Comparison of ENCODE assay signal across 8 mouse cellular contexts in the genomic region with DNA sequence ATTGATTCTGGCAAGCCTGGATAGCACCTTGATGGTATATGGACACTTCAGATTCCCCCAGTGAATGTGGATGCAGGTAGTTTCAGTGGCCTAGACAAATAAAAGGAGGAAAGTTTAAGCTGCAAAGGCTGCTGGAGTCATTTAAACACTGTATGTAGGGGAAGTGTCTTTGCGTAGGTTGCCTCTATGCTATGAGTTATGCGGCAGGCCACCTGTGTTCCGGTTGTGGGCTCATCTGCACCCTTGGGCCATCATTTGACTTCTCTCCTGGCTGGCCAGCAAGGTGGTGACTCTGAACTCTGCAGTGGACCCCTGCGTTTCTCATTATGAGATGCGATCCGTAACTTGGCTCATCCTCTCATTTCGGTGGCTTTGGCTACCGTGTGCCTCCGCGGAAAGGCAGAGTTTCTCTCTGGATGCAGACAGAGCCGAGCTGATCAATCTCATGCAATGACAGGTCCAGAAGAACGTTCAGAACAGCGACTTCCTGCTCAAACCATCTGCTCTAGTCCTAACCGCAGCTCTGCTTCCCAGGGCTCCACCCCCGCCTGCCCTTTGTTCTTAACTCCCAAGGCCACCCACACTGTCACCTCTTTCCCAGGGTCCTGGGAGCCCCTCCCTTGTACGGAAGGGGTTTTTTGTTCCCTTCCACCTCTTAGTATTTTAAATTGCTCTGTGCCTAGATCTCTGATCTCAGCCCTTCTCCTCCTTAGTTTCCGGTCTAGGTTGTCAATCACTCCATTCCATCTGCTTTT. TPM values are rescaled to one million over a fixed set of nuclear protein-coding genes. Genes with fewer than 3 reads are reported as not detected.
DNase-seq lines count a peak whose midpoint lies in the region; ATAC-seq and TF ChIP-seq lines count a peak whose summit lies in the region.

No protein-coding gene starts in this region.

- H3K9me3 ChIP-seq in ES-E14 (ENCODE audit: control insufficient read depth, insufficient read depth, low read depth, low read length): no peaks in the 10 kb centered on the region
- no peaks in the 10 kb centered on the region for H3K9me3 ChIP-seq in heart, embryonic 15.5 days (replicated peaks)
- no peaks in the 10 kb centered on the region for H3K9me3 ChIP-seq in stomach, embryonic 14.5 days (ENCODE audit: control insufficient read depth, low read depth, low read length)

- peak; percentile 77 for ATAC-seq in common myeloid progenitor, adult 5-6 weeks (replicated peaks; ENCODE audit: low read depth, poor library complexity, severe bottlenecking)
- peak; percentile 45; the same call in 1 of the 2 replicates for ATAC-seq in heart, embryonic 15.5 days (replicated peaks; ENCODE audit: insufficient number of reproducible peaks, insufficient read depth, low FRiP score, low read depth)
- ATAC-seq in stomach, embryonic 14.5 days (ENCODE audit: insufficient number of reproducible peaks, insufficient read depth, low FRiP score, low read depth): no peak

- peak overlapping the region; percentile 0 to 45; a peak in 2 of 4 replicates for H3K4me3 ChIP-seq in ES-E14 (ENCODE audit: insufficient read depth in 1 of 2, low read depth in 1 of 2, low read length in 2 of 2, poor library complexity in 1 of 2, severe bottlenecking in 1 of 2)
- H3K4me3 ChIP-seq in heart, embryonic 15.5 days: peak overlapping the region; percentile 22
- 0 out of 2 replicates have a peak overlapping the region, but pooled peaks have one; percentile 3 for H3K4me3 ChIP-seq in stomach, embryonic 14.5 days (ENCODE audit: low read depth, low read length)

- DNase-seq in 3134 (ENCODE audit: extremely low read depth, insufficient read length, low spot score): peak; percentile 52
- peak; percentile 62 for DNase-seq in ES-E14 (ENCODE audit: low read depth, low spot score)
- peak; percentile 43 for DNase-seq in kidney, postnatal 14 days
- peak; percentile 13 for DNase-seq in lung, postnatal 14 days
- no peak for DNase-seq in ovary, postnatal 10 days (ENCODE audit: low spot score)

- peak overlapping the region; percentile 55 for H3K4me2 ChIP-seq in heart, embryonic 15.5 days
- peak overlapping the region; percentile 34 for H3K4me2 ChIP-seq in stomach, embryonic 14.5 days (replicated peaks; ENCODE audit: low read depth, low read length)

- in situ Hi-C loops in ES-E14 (cut with MboI; ENCODE audit: low sequenced_read_pairs in 2 of 2, unreplicated experiment in 2 of 2): no loop called here

- 44% methylated on average over 17 of the region's 17 CpGs for WGBS in heart, embryonic 15.5 days
- WGBS in stomach, embryonic 14.5 days: 25% methylated on average over 17 of the region's 17 CpGs

- no peak overlapping the region for H3K9ac ChIP-seq in ES-E14 (ENCODE audit: insufficient read depth, low read depth, low read length, poor library complexity, severe bottlenecking)
- 0 out of 2 replicates have a peak overlapping the region, but pooled peaks have one; percentile 12 for H3K9ac ChIP-seq in heart, embryonic 15.5 days
- H3K9ac ChIP-seq in stomach, embryonic 14.5 days (replicated peaks; ENCODE audit: low read depth, low read length): no peak overlapping the region

- no peaks in the 10 kb centered on the region for H3K36me3 ChIP-seq in ES-E14 (ENCODE audit: control insufficient read depth, insufficient read depth, low read length, poor library complexity, severe bottlenecking)
- no peaks in the 10 kb centered on the region for H3K36me3 ChIP-seq in heart, embryonic 15.5 days
- no peaks in the 10 kb centered on the region for H3K36me3 ChIP-seq in stomach, embryonic 14.5 days (ENCODE audit: control insufficient read depth, insufficient read depth, low read length)

- H3K27me3 ChIP-seq in heart, embryonic 15.5 days: no peaks in the 10 kb centered on the region
- H3K27me3 ChIP-seq in stomach, embryonic 14.5 days (ENCODE audit: control insufficient read depth, insufficient read depth, low read length): no peaks in the 10 kb centered on the region

- H3K4me1 ChIP-seq in ES-E14 (ENCODE audit: control insufficient read depth in 2 of 2, insufficient read depth in 2 of 2, low read length in 2 of 2, poor library complexity in 1 of 2): 0 out of 4 replicates have a peak, but pooled peaks cover 0 to 3% of the 10 kb centered on the region in 2 experiments
- peaks cover 17% of the 10 kb centered on the region for H3K4me1 ChIP-seq in heart, embryonic 15.5 days (replicated peaks)
- H3K4me1 ChIP-seq in stomach, embryonic 14.5 days (ENCODE audit: control insufficient read depth, insufficient read depth, low read length): peaks cover 22% of the 10 kb centered on the region

- no peak overlapping the region for H3K27ac ChIP-seq in ES-E14 (ENCODE audit: insufficient read depth, low read depth, low read length, poor library complexity, severe bottlenecking)
- peak overlapping the region; percentile 73 for H3K27ac ChIP-seq in heart, embryonic 15.5 days
- no peak overlapping the region for H3K27ac ChIP-seq in stomach, embryonic 14.5 days (ENCODE audit: low read length)

TF ChIP-seq in ES-E14, 5 proteins besides CTCF, POLR2A, EP300 and RAD21:
- TF ChIP-seq ZNF384 (IDR thresholded peaks at IDR 0.05; ENCODE audit: low read depth, low read length) (no peak), HCFC1 (IDR thresholded peaks at IDR 0.05; ENCODE audit: borderline replicate concordance, insufficient read depth, low read length) (no peak), CHD2 (IDR thresholded peaks at IDR 0.05; ENCODE audit: low read depth, low read length) (no peak), ZC3H11A (IDR thresholded peaks at IDR 0.05; ENCODE audit: borderline replicate concordance, low read depth, low read length) (no peak), MAFK (IDR thresholded peaks at IDR 0.05; ENCODE audit: insufficient read depth, low read depth, low read length) (no peak)

RNA-seq across cellular contexts. Expression of a gene that starts 20.3 kb away (rescaled TPM):
- 1.8 and 2.3 TPM in 2 replicates for total RNA-seq in ES-E14 (2012; rRNA removed)
- total RNA-seq in common myeloid progenitor, adult 5-6 weeks (2017): 1.6 and 3.1 TPM in 2 replicates
- 4.7 and 5.2 TPM in 2 replicates for polyA plus RNA-seq in heart, embryonic 15.5 days (2015; fragmentation: Nextera tagmentation; extraction: Ambion mirVana)
- 7.0 and 7.7 TPM in 2 replicates for polyA plus RNA-seq in stomach, embryonic 14.5 days (2014; fragmentation: Nextera tagmentation; extraction: Ambion mirVana)
